Mouse (Mus musculus): ENCODE data around the gene Klhl29. TPM values are rescaled to one million over a fixed set of nuclear protein-coding genes. Genes with fewer than 3 reads are reported as not detected.

Klhl29 gene
- polyA plus RNA-seq, 1 experiment from 2014 or later = 4.0 TPM

GRCm38 (mm10) chr12:5246193-5246621 lies 129.3 kb downstream of the Klhl29 start:
- Histone ChIP-seq H3K27me3 (ENCODE audit: control insufficient read depth, insufficient read depth, low read depth, low read length) (no peaks in the 10 kb centered on the region), H3K4me1 (ENCODE audit: control insufficient read depth, insufficient read depth, low read length) (peaks cover 12% of the 10 kb centered on the region), H3K9ac (ENCODE audit: low read depth, low read length) (no peak overlapping the region), H3K4me3 (ENCODE audit: low read depth, low read length) (no peak overlapping the region), H3K36me3 (ENCODE audit: control insufficient read depth, insufficient read depth, low read length) (no peaks in the 10 kb centered on the region), H3K27ac (ENCODE audit: low read length) (no peak overlapping the region; the same call in 1 of the 2 replicates), H3K9me3 (replicated peaks; ENCODE audit: control insufficient read depth, low read length, poor library complexity, severe bottlenecking) (no peaks in the 10 kb centered on the region), H3K4me2 (ENCODE audit: low read length) (no peak overlapping the region)
- no peak for ATAC-seq
- WGBS = 88% methylated on average over 9 of the region's 9 CpGs

GRCm38 (mm10) chr12:5245207-5245597 lies 130.3 kb downstream of the Klhl29 start:
- peak; percentile 54; the same call in 1 of the 2 replicates for ATAC-seq
- Histone ChIP-seq H3K27ac (ENCODE audit: low read length) (no peak overlapping the region), H3K9me3 (replicated peaks; ENCODE audit: control insufficient read depth, low read length, poor library complexity, severe bottlenecking) (no peaks in the 10 kb centered on the region), H3K4me3 (ENCODE audit: low read depth, low read length) (no peak overlapping the region), H3K27me3 (ENCODE audit: control insufficient read depth, insufficient read depth, low read depth, low read length) (no peaks in the 10 kb centered on the region), H3K4me1 (ENCODE audit: control insufficient read depth, insufficient read depth, low read length) (peaks cover 13% of the 10 kb centered on the region), H3K4me2 (ENCODE audit: low read length) (no peak overlapping the region), H3K9ac (ENCODE audit: low read depth, low read length) (no peak overlapping the region), H3K36me3 (ENCODE audit: control insufficient read depth, insufficient read depth, low read length) (no peaks in the 10 kb centered on the region)
- whole genome bisulfite sequencing = 47% methylated on average over 4 of the region's 4 CpGs

- H3K4me3 ChIP-seq (ENCODE audit: low read depth, low read length) = no peak overlapping the region
- no peak overlapping the region for H3K27ac ChIP-seq (ENCODE audit: low read length)
- H3K4me2 ChIP-seq (ENCODE audit: low read length) = no peak overlapping the region
- no peaks in the 10 kb centered on the region for H3K36me3 ChIP-seq (ENCODE audit: control insufficient read depth, insufficient read depth, low read length)
- 91% methylated on average over 10 of the region's 10 CpGs for WGBS
- no peaks in the 10 kb centered on the region for H3K9me3 ChIP-seq (replicated peaks; ENCODE audit: control insufficient read depth, low read length, poor library complexity, severe bottlenecking)
- H3K9ac ChIP-seq (ENCODE audit: low read depth, low read length) = no peak overlapping the region
- ATAC-seq = no peak
- no peaks in the 10 kb centered on the region for H3K27me3 ChIP-seq (ENCODE audit: control insufficient read depth, insufficient read depth, low read depth, low read length)
- H3K4me1 ChIP-seq (ENCODE audit: control insufficient read depth, insufficient read depth, low read length) = peaks cover 17% of the 10 kb centered on the region
Observed at GRCm38 (mm10) chr12:5244431-5245206, 130.9 kb downstream of the Klhl29 start.

- Histone ChIP-seq H3K4me2 (ENCODE audit: low read length) (no peak overlapping the region), H3K9me3 (replicated peaks; ENCODE audit: control insufficient read depth, low read length, poor library complexity, severe bottlenecking) (no peaks in the 10 kb centered on the region), H3K27me3 (ENCODE audit: control insufficient read depth, insufficient read depth, low read depth, low read length) (no peaks in the 10 kb centered on the region), H3K27ac (ENCODE audit: low read length) (no peak overlapping the region), H3K4me1 (ENCODE audit: control insufficient read depth, insufficient read depth, low read length) (peaks cover 17% of the 10 kb centered on the region), H3K4me3 (ENCODE audit: low read depth, low read length) (no peak overlapping the region), H3K9ac (ENCODE audit: low read depth, low read length) (no peak overlapping the region), H3K36me3 (ENCODE audit: control insufficient read depth, insufficient read depth, low read length) (no peaks in the 10 kb centered on the region)
- no peak for ATAC-seq
- 78% methylated on average over 6 of the region's 6 CpGs for WGBS
Observed at GRCm38 (mm10) chr12:5243867-5244266, 131.6 kb downstream of the Klhl29 start.

- Histone ChIP-seq H3K4me2 (ENCODE audit: low read length) (no peak overlapping the region), H3K9me3 (replicated peaks; ENCODE audit: control insufficient read depth, low read length, poor library complexity, severe bottlenecking) (no peaks in the 10 kb centered on the region), H3K36me3 (ENCODE audit: control insufficient read depth, insufficient read depth, low read length) (no peaks in the 10 kb centered on the region), H3K4me1 (ENCODE audit: control insufficient read depth, insufficient read depth, low read length) (peaks cover 17% of the 10 kb centered on the region), H3K27me3 (ENCODE audit: control insufficient read depth, insufficient read depth, low read depth, low read length) (no peaks in the 10 kb centered on the region), H3K27ac (ENCODE audit: low read length) (no peak overlapping the region), H3K4me3 (ENCODE audit: low read depth, low read length) (no peak overlapping the region), H3K9ac (ENCODE audit: low read depth, low read length) (no peak overlapping the region)
- 78% methylated on average over 4 of the region's 4 CpGs for WGBS
- no peak for ATAC-seq
Observed at GRCm38 (mm10) chr12:5243449-5243848, 132.0 kb downstream of the Klhl29 start.

- peaks cover 17% of the 10 kb centered on the region for H3K4me1 ChIP-seq (ENCODE audit: control insufficient read depth, insufficient read depth, low read length)
- H3K9ac ChIP-seq (ENCODE audit: low read depth, low read length) = no peak overlapping the region
- no peaks in the 10 kb centered on the region for H3K36me3 ChIP-seq (ENCODE audit: control insufficient read depth, insufficient read depth, low read length)
- H3K4me3 ChIP-seq (ENCODE audit: low read depth, low read length) = no peak overlapping the region
- WGBS = 89% methylated on average over 8 of the region's 8 CpGs
- H3K27me3 ChIP-seq (ENCODE audit: control insufficient read depth, insufficient read depth, low read depth, low read length) = no peaks in the 10 kb centered on the region
- no peak overlapping the region for H3K27ac ChIP-seq (ENCODE audit: low read length)
- H3K4me2 ChIP-seq (ENCODE audit: low read length) = no peak overlapping the region
- ATAC-seq = no peak
- H3K9me3 ChIP-seq (replicated peaks; ENCODE audit: control insufficient read depth, low read length, poor library complexity, severe bottlenecking) = no peaks in the 10 kb centered on the region
Observed at GRCm38 (mm10) chr12:5242551-5243330, 132.7 kb downstream of the Klhl29 start.

- no peak overlapping the region for H3K4me3 ChIP-seq (ENCODE audit: low read depth, low read length)
- 58% methylated on average over 17 of the region's 17 CpGs for WGBS
- no peak overlapping the region for H3K4me2 ChIP-seq (ENCODE audit: low read length)
- H3K4me1 ChIP-seq (ENCODE audit: control insufficient read depth, insufficient read depth, low read length) = peaks cover 5% of the 10 kb centered on the region; the same call in 1 of the 2 replicates
- H3K27ac ChIP-seq (ENCODE audit: low read length) = no peak overlapping the region
- ATAC-seq = no peak
- H3K36me3 ChIP-seq (ENCODE audit: control insufficient read depth, insufficient read depth, low read length) = no peaks in the 10 kb centered on the region
- H3K9me3 ChIP-seq (replicated peaks; ENCODE audit: control insufficient read depth, low read length, poor library complexity, severe bottlenecking) = no peaks in the 10 kb centered on the region
- H3K27me3 ChIP-seq (ENCODE audit: control insufficient read depth, insufficient read depth, low read depth, low read length) = no peaks in the 10 kb centered on the region
- no peak overlapping the region for H3K9ac ChIP-seq (ENCODE audit: low read depth, low read length)
Observed at GRCm38 (mm10) chr12:5239451-5240245, 135.8 kb downstream of the Klhl29 start.

GRCm38 (mm10) chr12:5237078-5237477 lies 138.4 kb downstream of the Klhl29 start:
- Histone ChIP-seq H3K27ac (ENCODE audit: low read length) (no peak overlapping the region), H3K4me3 (ENCODE audit: low read depth, low read length) (no peak overlapping the region), H3K27me3 (ENCODE audit: control insufficient read depth, insufficient read depth, low read depth, low read length) (no peaks in the 10 kb centered on the region), H3K4me2 (ENCODE audit: low read length) (no peak overlapping the region), H3K9me3 (replicated peaks; ENCODE audit: control insufficient read depth, low read length, poor library complexity, severe bottlenecking) (no peaks in the 10 kb centered on the region), H3K36me3 (ENCODE audit: control insufficient read depth, insufficient read depth, low read length) (no peaks in the 10 kb centered on the region), H3K9ac (ENCODE audit: low read depth, low read length) (no peak overlapping the region), H3K4me1 (ENCODE audit: control insufficient read depth, insufficient read depth, low read length) (peaks cover 9% of the 10 kb centered on the region; the same call in 1 of the 2 replicates)
- WGBS = 55% methylated on average over 5 of the region's 5 CpGs
- no peak for ATAC-seq
